Mouse (Mus musculus): Measurements from ENCODE around the gene Hnf4a. TPM values are rescaled to one million over a fixed set of nuclear protein-coding genes. Genes with fewer than 3 reads are reported as not detected.

The Hnf4a gene
- polyA plus RNA-seq, 1 experiment from 2014 or later: 0.18 TPM

DNA sequence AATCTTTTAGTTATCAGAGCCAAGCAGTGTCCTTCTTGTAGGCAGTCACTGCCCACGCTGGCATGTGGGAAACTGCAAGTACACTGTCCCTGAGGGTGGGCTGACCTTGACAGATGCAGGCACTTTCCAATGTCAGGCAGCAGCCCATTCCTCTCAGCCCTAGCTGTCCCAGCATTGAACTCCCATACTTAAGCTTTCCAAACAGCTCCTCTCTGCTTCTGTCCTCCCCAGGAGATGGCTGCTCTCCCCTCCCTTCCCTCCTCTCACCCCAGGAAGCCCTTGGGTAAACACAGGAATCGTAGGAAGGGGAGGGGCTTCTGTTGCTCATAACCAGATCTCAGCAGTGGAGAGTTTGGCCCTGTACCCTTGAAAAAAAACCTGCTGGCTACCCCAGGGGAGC lies 88.5 kb downstream of the Hnf4a start:
- H3K4me2 ChIP-seq: no peak overlapping the region
- no peaks in the 10 kb centered on the region for H3K9me3 ChIP-seq (replicated peaks)
- no peak overlapping the region for H3K4me3 ChIP-seq
- peaks cover 17% of the 10 kb centered on the region; the same call in 1 of the 2 replicates for H3K4me1 ChIP-seq (replicated peaks)
- H3K27me3 ChIP-seq (replicated peaks): no peaks in the 10 kb centered on the region
- peak; percentile 51; the same call in 1 of the 2 replicates for ATAC-seq (ENCODE audit: insufficient number of reproducible peaks, low FRiP score)
- H3K9ac ChIP-seq: no peak overlapping the region
- WGBS: 13% methylated on average over 2 of the region's 2 CpGs
- H3K36me3 ChIP-seq: no peaks in the 10 kb centered on the region
- peak overlapping the region; percentile 55; the same call in 1 of the 2 replicates for H3K27ac ChIP-seq (ENCODE audit: poor library complexity, severe bottlenecking)

- Histone ChIP-seq H3K9me3 (replicated peaks) (no peaks in the 10 kb centered on the region), H3K4me2 (no peak overlapping the region), H3K27ac (ENCODE audit: poor library complexity, severe bottlenecking) (peak overlapping the region; percentile 55), H3K9ac (no peak overlapping the region), H3K36me3 (no peaks in the 10 kb centered on the region), H3K4me3 (no peak overlapping the region), H3K4me1 (replicated peaks) (peaks cover 17% of the 10 kb centered on the region; the same call in 1 of the 2 replicates), H3K27me3 (replicated peaks) (no peaks in the 10 kb centered on the region)
- ATAC-seq (ENCODE audit: insufficient number of reproducible peaks, low FRiP score): peak; percentile 68
- 63% methylated on average over 13 of the region's 13 CpGs for WGBS
Observed at GRCm38 (mm10) chr2:163596057-163596872, 89.7 kb downstream of the Hnf4a start.

GRCm38 (mm10) chr2:163596873-163597155 lies 90.2 kb downstream of the Hnf4a start:
- Histone ChIP-seq H3K27me3 (replicated peaks) (no peaks in the 10 kb centered on the region), H3K9ac (no peak overlapping the region), H3K9me3 (replicated peaks) (no peaks in the 10 kb centered on the region), H3K4me1 (replicated peaks) (peaks cover 20% of the 10 kb centered on the region), H3K4me3 (no peak overlapping the region), H3K4me2 (no peak overlapping the region), H3K36me3 (no peaks in the 10 kb centered on the region), H3K27ac (ENCODE audit: poor library complexity, severe bottlenecking) (0 out of 2 replicates have a peak overlapping the region, but pooled peaks have one; percentile 15)
- WGBS: 59% methylated on average over 3 of the region's 3 CpGs
- no peak for ATAC-seq (ENCODE audit: insufficient number of reproducible peaks, low FRiP score)

GRCm38 (mm10) chr2:163597661-163598060 lies 91.1 kb downstream of the Hnf4a start:
- H3K27ac ChIP-seq (ENCODE audit: poor library complexity, severe bottlenecking): no peak overlapping the region
- H3K9ac ChIP-seq: no peak overlapping the region
- ATAC-seq (ENCODE audit: insufficient number of reproducible peaks, low FRiP score): no peak
- no peaks in the 10 kb centered on the region for H3K27me3 ChIP-seq (replicated peaks)
- no peaks in the 10 kb centered on the region for H3K36me3 ChIP-seq
- no peak overlapping the region for H3K4me2 ChIP-seq
- WGBS: 57% methylated on average over 4 of the region's 4 CpGs
- H3K9me3 ChIP-seq (replicated peaks): no peaks in the 10 kb centered on the region
- peaks cover 24% of the 10 kb centered on the region for H3K4me1 ChIP-seq (replicated peaks)
- no peak overlapping the region for H3K4me3 ChIP-seq

DNA sequence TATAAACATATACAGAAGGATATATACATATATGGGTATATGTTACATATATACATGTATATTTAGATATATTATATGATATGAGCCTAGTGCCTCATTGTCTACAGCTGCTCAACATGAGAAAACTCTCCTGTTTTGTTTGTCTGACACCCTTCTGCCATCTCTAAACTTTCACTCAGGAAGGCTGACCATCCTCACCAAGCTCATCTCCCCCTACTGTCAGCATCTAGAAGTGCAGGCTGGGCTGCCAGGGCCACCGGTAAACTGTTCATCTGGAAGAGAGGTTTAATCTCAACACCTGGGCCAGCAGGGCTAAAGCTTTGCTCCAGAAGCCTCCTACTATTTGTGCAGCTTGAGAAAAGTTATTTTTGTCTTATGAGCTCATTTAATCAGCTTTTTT lies 92.6 kb downstream of the Hnf4a start:
- H3K4me2 ChIP-seq: no peak overlapping the region
- no peak overlapping the region for H3K27ac ChIP-seq (ENCODE audit: poor library complexity, severe bottlenecking)
- H3K9ac ChIP-seq: no peak overlapping the region
- H3K36me3 ChIP-seq: no peaks in the 10 kb centered on the region
- 0% methylated on average over 1 of the region's 1 CpGs for WGBS
- H3K4me3 ChIP-seq: no peak overlapping the region
- ATAC-seq (ENCODE audit: insufficient number of reproducible peaks, low FRiP score): no peak
- H3K9me3 ChIP-seq (replicated peaks): no peaks in the 10 kb centered on the region
- peaks cover 33% of the 10 kb centered on the region for H3K4me1 ChIP-seq (replicated peaks)
- H3K27me3 ChIP-seq (replicated peaks): no peaks in the 10 kb centered on the region

DNA sequence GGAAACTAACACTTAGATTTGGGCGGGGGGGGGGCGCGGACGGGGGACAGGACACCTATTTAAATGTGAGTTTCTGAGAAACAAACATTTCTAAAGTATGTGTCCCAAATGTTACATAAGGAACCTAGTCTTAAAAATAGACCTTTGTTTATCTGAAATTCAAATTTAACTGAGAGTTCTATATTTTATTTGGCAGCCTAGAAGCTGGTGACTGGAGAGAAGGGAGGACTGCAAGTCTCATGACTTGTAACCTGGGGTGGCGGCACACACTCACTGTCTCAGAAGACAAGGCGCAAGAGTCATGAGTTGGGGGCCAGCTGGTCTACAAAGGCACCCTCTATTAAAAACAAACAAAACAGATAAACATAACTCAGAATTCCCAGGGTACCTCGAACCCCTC lies 94.5 kb downstream of the Hnf4a start:
- no peak for ATAC-seq (ENCODE audit: insufficient number of reproducible peaks, low FRiP score)
- Histone ChIP-seq H3K27me3 (replicated peaks) (no peaks in the 10 kb centered on the region), H3K4me1 (replicated peaks) (peaks cover 23% of the 10 kb centered on the region), H3K9ac (no peak overlapping the region), H3K4me2 (no peak overlapping the region), H3K4me3 (no peak overlapping the region), H3K36me3 (no peaks in the 10 kb centered on the region), H3K9me3 (replicated peaks) (no peaks in the 10 kb centered on the region), H3K27ac (ENCODE audit: poor library complexity, severe bottlenecking) (no peak overlapping the region)
- WGBS: 90% methylated on average over 7 of the region's 7 CpGs

GRCm38 (mm10) chr2:163601712-163602100 lies 95.1 kb downstream of the Hnf4a start:
- Histone ChIP-seq H3K4me1 (replicated peaks) (peaks cover 16% of the 10 kb centered on the region), H3K4me2 (peak overlapping the region; percentile 99), H3K9ac (peak overlapping the region; percentile 97; the same call in 1 of the 2 replicates), H3K36me3 (no peaks in the 10 kb centered on the region), H3K27ac (ENCODE audit: poor library complexity, severe bottlenecking) (no peak overlapping the region), H3K27me3 (replicated peaks) (no peaks in the 10 kb centered on the region), H3K9me3 (replicated peaks) (no peaks in the 10 kb centered on the region), H3K4me3 (peak overlapping the region; percentile 96)
- WGBS: 72% methylated on average over 7 of the region's 7 CpGs
- no peak for ATAC-seq (ENCODE audit: insufficient number of reproducible peaks, low FRiP score)

DNA sequence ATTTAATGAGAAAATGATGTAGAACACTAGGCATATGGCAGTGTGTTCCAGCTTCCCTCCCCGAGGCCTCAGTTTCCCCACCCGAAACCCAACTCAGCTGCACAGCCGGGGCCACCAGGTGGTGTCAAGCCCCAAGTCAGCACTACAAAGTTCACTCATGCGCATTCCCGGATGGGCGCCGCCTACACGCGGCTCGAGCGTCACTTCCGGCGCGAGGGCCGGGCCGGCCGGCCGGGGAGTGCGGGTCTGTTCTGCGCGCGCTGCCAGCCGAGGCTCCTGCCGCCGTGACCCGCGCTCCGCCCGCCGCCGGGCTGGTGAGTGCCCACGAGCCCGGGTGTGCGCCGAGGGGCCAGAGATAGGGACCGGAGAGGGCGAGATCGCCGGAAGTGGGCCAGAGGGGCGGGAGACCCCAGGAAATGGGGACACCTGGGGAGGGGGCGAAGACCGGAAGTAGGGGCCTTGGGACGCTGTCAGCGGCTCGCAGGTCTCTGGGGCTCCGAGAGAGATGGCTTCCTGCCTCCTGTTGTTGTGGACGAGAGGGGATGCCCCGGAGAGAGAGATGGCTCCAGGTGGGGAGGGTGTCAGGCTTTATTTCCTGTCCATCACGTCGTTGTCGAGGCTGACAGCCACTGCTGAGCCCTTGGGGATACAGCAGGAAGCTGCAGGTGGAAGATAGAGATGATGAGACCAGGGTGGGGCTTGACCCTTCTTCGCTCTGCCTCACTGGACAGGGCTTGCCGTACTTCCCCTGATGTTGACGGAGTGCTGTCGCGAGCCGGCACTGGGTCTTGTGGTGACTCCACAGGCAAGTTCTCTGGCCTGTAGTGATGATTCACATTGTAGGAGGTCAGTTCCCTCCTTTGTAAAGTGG lies 95.7 kb downstream of the Hnf4a start, which contains the start of gene Ttpal:
Gene Ttpal (plus strand): TSS at position 214 of the 871 bp plus-strand sequence.
- Histone ChIP-seq H3K4me1 (replicated peaks) (peaks cover 19% of the 10 kb centered on the region), H3K4me2 (peak within 1 kb of the TSS; percentile 99), H3K36me3 (peaks cover 4% of the 10 kb centered on the region; the same call in 1 of the 2 replicates), H3K9me3 (replicated peaks) (no peaks in the 10 kb centered on the region), H3K9ac (peak within 1 kb of the TSS; percentile 97), H3K27ac (ENCODE audit: poor library complexity, severe bottlenecking) (peak within 1 kb of the TSS; percentile 88), H3K4me3 (peak within 1 kb of the TSS; percentile 96), H3K27me3 (replicated peaks) (no peaks in the 10 kb centered on the region)
- ATAC-seq (ENCODE audit: insufficient number of reproducible peaks, low FRiP score): peak; percentile 90
- 1% methylated on average over 57 of the region's 57 CpGs for WGBS

- H3K4me2 ChIP-seq: no peak overlapping the region
Observed at GRCm38 (mm10) chr2:163606161-163606560, 99.6 kb downstream of the Hnf4a start.

DNA sequence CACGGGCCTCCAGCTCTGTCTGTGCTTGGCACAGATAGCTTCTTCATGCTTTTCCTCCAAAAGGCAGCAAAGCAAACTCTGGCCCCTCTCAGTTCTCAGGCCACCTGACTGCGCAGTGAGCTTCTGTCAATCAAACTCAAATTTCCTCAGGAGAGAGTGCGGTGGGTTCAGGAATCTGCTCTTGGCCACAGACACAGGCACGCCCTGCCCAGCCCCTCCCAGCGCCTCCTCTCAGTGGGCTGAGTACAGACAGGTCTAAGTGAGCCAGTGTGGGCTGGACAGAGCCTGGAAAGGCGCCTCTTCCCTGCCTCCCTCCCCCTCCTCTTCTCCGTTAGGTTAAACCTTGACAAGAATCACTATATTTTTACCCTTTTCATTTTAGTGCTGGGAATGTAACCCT lies 101.4 kb downstream of the Hnf4a start:
- Histone ChIP-seq H3K9me3 (replicated peaks) (no peaks in the 10 kb centered on the region), H3K4me3 (no peak overlapping the region), H3K4me2 (no peak overlapping the region), H3K9ac (no peak overlapping the region), H3K27me3 (replicated peaks) (no peaks in the 10 kb centered on the region), H3K27ac (ENCODE audit: poor library complexity, severe bottlenecking) (no peak overlapping the region), H3K36me3 (peaks cover 42% of the 10 kb centered on the region), H3K4me1 (replicated peaks) (peaks cover 17% of the 10 kb centered on the region)
- WGBS: 60% methylated on average over 7 of the region's 7 CpGs
- ATAC-seq (ENCODE audit: insufficient number of reproducible peaks, low FRiP score): no peak

More at GRCm38 (mm10) chr2:163606161-163606560, 99.6 kb downstream of the Hnf4a start:
- Histone ChIP-seq H3K27ac (ENCODE audit: poor library complexity, severe bottlenecking) (no peak overlapping the region), H3K9me3 (replicated peaks) (no peaks in the 10 kb centered on the region), H3K36me3 (peaks cover 28% of the 10 kb centered on the region), H3K4me3 (no peak overlapping the region), H3K4me1 (replicated peaks) (peaks cover 28% of the 10 kb centered on the region), H3K9ac (no peak overlapping the region), H3K27me3 (replicated peaks) (no peaks in the 10 kb centered on the region)
- WGBS: 85% methylated on average over 7 of the region's 7 CpGs
- no peak for ATAC-seq (ENCODE audit: insufficient number of reproducible peaks, low FRiP score)
